Mouse (Mus musculus) adrenal gland, adult 2 months (tissue): ENCODE data around the gene Olfr885. TPM values are rescaled to one million over a fixed set of nuclear protein-coding genes. Genes with fewer than 3 reads are reported as not detected.

Source experiments
- DNase-seq: peaks from one replicate; pipeline ENCODE4 v3.0.0; 2021
- long read RNA-seq: library from polyadenylated mRNA; stranded (forward); transcript quantifications from one replicate; pipeline ENCODE4 v2.0.0, GENCODE M21; 2021
- polyA plus RNA-seq: library from polyadenylated mRNA; depleted of rRNA; stranded (reverse); fragments of >200 nt; gene quantifications from 2 replicates; pipeline ENCODE4 v1.2.3, GENCODE M21; 2012; rRNA removed
- total RNA-seq, 2 experiments: library from RNA; stranded (reverse); gene quantifications; 2 replicates each; pipeline ENCODE4 v1.2.3; 2021

Gene Olfr885
- total RNA-seq (not detected), polyA plus RNA-seq (not detected in 2 replicates)
- long read RNA-seq = 0 reads

DNA sequence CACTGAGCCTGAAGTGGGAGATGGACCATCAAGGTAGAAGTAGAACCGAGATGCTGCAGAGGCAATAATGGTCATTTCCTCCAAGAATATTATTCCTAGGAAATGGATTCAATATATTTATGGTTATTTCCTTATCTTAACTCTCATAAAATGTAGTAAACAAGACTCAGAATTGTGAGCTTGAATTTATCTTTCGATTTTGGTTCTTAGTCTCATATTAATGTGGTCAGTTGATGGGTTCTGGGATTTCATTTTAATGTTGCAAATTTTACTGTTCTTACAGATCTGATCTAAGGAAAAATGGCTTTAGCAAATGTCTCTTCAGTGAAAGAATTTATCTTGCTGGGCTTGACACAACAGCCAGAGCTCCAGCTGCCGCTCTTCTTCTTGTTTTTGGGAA lies at the start of gene Olfr885:
Olfr885 (plus strand) TSS at position 301 of the 400 bp plus-strand sequence.
- no peak for DNase-seq

DNA sequence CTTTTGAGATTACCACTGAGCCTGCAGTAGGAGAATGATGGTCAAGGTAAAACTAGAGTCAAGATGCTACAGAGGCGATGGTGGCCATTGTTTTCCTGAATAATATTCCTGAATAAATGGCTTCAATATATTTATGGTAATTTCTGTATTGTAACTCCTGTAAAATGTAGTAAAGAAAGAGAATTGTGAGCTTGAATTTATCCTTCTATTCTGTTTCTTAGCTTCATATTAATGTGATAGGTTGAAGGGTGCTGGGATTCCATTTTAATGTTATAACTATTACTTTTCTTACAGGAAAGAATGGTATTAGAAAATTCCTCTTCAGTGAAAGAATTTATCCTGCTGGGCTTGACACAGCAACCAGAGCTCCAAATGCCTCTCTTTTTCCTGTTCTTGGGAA lies 35.6 kb upstream of the Olfr885 start, which contains the start of gene Olfr883:
Olfr883 (plus strand) TSS at position 301 of the 400 bp plus-strand sequence.
- DNase-seq = no peak

DNA sequence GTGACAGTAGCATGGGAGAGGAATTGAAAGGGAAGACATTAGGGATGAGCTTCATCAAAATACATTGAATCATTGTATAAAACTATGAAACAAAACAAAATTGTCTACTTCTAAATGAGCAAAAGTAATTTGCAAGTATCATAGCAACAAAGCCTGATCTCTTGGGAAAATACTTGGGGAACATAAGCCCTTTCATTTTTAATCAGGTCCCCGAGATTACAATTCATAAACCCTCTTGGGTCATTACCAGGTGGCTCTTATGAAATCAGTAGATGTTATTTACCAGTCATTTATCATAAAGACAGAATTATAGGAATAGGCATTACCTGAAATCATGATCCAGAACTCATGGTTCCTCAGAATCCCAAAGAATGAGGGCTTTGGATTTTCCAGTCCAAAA lies 14.9 kb upstream of the Olfr885 start, which contains the start of gene Olfr884:
Olfr884 (plus strand) TSS at position 301 of the 400 bp plus-strand sequence.
- no peak for DNase-seq

DNA sequence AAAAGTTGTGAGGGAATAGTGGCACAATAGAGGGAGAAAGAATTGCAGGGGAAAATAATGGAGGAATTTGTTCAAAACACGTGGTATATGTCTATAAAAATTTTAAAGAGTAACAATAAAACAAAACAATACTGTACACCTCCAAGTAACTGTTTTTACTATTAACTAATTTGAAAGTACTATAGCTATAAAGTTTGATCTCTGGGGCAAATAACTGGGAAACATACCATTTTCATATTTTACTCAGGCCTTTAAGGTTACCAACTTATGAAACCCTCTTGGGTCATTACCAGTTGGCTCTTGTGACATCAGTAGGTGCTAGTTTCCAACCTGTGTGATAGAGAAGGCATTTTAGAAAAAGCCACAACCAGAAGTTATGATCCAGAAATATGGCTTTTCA lies 22.6 kb downstream of the Olfr885 start, which contains the start of gene Olfr887:
Olfr887 (plus strand) TSS at position 301 of the 400 bp plus-strand sequence.
- DNase-seq = no peak

DNA sequence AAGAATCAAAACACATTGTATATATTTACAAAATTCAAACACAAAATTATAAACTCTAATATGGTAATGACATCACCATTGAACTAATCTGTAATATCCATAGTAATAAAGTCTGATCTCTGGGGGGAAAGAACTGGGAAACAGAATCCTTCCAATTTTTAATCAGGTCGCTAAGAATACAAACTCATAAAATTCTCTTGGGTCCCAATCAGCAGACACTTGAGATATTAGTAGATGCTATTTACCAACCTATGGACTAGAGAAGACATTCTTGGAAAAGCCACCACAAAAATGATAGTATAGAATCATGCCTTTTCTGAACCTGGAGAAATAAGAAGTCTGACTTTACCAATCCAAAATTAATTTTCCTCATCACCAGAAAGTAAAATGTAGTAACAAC lies 46.7 kb downstream of the Olfr885 start, which contains the start of gene Olfr888:
Olfr888 (plus strand) TSS at position 301 of the 400 bp plus-strand sequence.
- DNase-seq = no peak

Other genes starting within 250 kb of the Olfr885 start
- 1 to 10 TPM in 1 of 2 experiments, not detected in 1; 1.0 TPM for gene Olfr877, start 207.1 kb upstream of the Olfr885 start, total RNA-seq
- 0.27 and 0.99 TPM in 2 replicates for gene Olfr877, start 207.1 kb upstream of the Olfr885 start, polyA plus RNA-seq
- not detected for gene Olfr145, start 164.6 kb upstream of the Olfr885 start, total RNA-seq
- not detected in 2 replicates for gene Olfr145, start 164.6 kb upstream of the Olfr885 start, polyA plus RNA-seq
- gene Olfr878, start 143.5 kb upstream of the Olfr885 start, total RNA-seq = not detected
- gene Olfr878, start 143.5 kb upstream of the Olfr885 start, polyA plus RNA-seq = not detected in 2 replicates
- gene Olfr881, start 69.5 kb upstream of the Olfr885 start, total RNA-seq = not detected
- not detected in 2 replicates for gene Olfr881, start 69.5 kb upstream of the Olfr885 start, polyA plus RNA-seq
- gene Olfr883, start 35.5 kb upstream of the Olfr885 start, total RNA-seq = not detected
- gene Olfr883, start 35.5 kb upstream of the Olfr885 start, polyA plus RNA-seq = not detected in 2 replicates
- not detected for gene Olfr884, start 14.8 kb upstream of the Olfr885 start, total RNA-seq
- not detected in 2 replicates for gene Olfr884, start 14.8 kb upstream of the Olfr885 start, polyA plus RNA-seq
- gene Olfr887, start 22.8 kb downstream of the Olfr885 start, total RNA-seq = not detected
- gene Olfr887, start 22.8 kb downstream of the Olfr885 start, polyA plus RNA-seq = not detected in 2 replicates
- gene Olfr888, start 46.8 kb downstream of the Olfr885 start, total RNA-seq = not detected
- not detected in 2 replicates for gene Olfr888, start 46.8 kb downstream of the Olfr885 start, polyA plus RNA-seq
- under 1 TPM; 0.17 to 0.28 TPM for gene Olfr889, start 53.9 kb downstream of the Olfr885 start, total RNA-seq
- gene Olfr889, start 53.9 kb downstream of the Olfr885 start, polyA plus RNA-seq = not detected in 2 replicates
- gene Olfr890, start 81.2 kb downstream of the Olfr885 start, total RNA-seq = not detected
- gene Olfr890, start 81.2 kb downstream of the Olfr885 start, polyA plus RNA-seq = not detected in 2 replicates
- gene Olfr891, start 119.5 kb downstream of the Olfr885 start, total RNA-seq = not detected
- not detected in 2 replicates for gene Olfr891, start 119.5 kb downstream of the Olfr885 start, polyA plus RNA-seq
- gene Olfr893, start 147.0 kb downstream of the Olfr885 start, total RNA-seq = not detected
- not detected in 2 replicates for gene Olfr893, start 147.0 kb downstream of the Olfr885 start, polyA plus RNA-seq
- not detected for gene Olfr894, start 156.7 kb downstream of the Olfr885 start, total RNA-seq
- gene Olfr894, start 156.7 kb downstream of the Olfr885 start, polyA plus RNA-seq = not detected in 2 replicates
- gene Olfr143, start 191.5 kb downstream of the Olfr885 start, total RNA-seq = not detected
- gene Olfr143, start 191.5 kb downstream of the Olfr885 start, polyA plus RNA-seq = not detected in 2 replicates
- gene Olfr895, start 206.5 kb downstream of the Olfr885 start, total RNA-seq = not detected
- gene Olfr895, start 206.5 kb downstream of the Olfr885 start, polyA plus RNA-seq = not detected in 2 replicates
- gene Olfr896-ps1, start 229.8 kb downstream of the Olfr885 start, total RNA-seq = not detected
- gene Olfr896-ps1, start 229.8 kb downstream of the Olfr885 start, polyA plus RNA-seq = not detected in 2 replicates